Mouse (Mus musculus) lung, postnatal 0 days (tissue): ENCODE data around the gene Ift46.

Experiments used
- CTCF ChIP-seq: IDR thresholded peaks from 2 replicates; pipeline ENCODE4 v1.5.1; 2016; ENCODE audit warnings: antibody characterized with exemption, mild to moderate bottlenecking
- EP300 ChIP-seq: IDR thresholded peaks from 2 replicates; pipeline ENCODE4 v1.6.1; 2016; ENCODE audit warnings: antibody characterized with exemption, mild to moderate bottlenecking, control low read depth

DNA sequence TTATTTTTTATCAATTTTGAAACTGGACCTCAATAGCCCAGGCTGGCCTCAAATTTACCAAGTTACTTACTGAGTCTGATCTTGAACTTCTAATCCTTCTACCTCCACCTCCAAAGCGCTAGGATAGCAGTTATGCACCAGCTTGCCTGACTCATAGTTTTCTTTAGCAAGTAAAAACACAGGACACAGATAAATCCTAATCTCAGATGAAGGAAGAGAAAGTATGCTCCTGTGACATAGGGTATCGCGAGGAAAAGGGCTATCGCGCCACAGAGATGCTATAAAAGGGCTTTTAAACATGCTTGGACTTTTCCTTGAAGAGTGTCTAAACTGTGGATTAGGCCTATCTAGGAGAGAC is 4.7 kb downstream of the Ift46 start:
- TF ChIP-seq CTCF (no peak), EP300 (no peak)
